Mouse (Mus musculus): ENCODE results near the gene Cdkn2aip.

Cdkn2aip gene

DNA sequence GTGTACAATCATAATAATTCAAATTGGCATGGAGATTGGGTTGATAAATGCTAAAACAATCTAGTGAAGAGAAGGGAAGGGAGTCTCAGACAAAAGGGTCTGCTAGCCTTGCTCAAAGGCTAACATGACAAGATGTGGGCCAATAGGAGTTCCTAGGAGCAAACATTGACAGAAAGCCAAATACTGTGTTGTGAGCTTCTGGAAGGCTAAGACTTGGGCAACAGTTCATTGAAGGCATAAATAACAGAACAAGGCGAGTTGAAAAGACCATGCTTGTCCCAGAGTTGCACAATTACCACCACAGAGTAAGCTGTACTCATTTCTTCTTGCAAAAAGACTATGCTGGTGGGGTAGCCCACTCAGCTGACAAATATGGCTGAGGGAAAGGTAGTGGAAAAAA lies 16.0 kb downstream of the Cdkn2aip start:
- in situ Hi-C loops (cut with MboI, MseI) = no loop called here

DNA sequence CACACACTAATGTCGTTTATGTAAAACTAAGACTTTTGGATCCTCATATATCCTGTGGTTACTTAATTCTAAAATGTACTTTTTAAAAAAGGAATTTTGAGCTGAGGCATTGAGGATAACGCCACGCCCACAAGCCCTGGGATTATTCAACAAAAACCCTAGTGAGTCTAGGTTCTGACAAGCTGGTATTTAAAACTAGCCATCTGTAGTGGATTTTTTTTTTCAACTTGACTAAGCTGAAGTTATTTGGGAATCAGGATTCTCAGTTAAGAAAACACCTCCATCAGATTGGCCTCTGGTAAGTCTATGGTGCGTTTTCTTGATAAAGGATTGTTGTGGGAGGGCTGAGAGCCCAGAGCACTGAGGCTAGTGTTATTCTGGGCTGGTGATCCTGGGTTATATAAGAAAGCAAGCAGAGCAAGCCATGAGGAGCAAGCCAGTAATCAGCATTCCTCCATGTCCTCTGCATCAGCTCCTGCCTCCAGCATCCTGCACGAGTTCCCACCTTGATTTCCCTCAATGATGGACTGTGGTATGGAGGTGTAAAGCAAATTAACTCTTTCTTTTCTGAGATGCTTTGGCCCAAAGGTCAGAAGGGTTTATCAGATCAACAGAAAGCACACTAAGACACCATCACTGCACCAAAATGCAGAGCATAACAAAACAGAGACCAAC lies 18.2 kb downstream of the Cdkn2aip start:
- in situ Hi-C loops (cut with MboI, MseI) = no loop called here

DNA sequence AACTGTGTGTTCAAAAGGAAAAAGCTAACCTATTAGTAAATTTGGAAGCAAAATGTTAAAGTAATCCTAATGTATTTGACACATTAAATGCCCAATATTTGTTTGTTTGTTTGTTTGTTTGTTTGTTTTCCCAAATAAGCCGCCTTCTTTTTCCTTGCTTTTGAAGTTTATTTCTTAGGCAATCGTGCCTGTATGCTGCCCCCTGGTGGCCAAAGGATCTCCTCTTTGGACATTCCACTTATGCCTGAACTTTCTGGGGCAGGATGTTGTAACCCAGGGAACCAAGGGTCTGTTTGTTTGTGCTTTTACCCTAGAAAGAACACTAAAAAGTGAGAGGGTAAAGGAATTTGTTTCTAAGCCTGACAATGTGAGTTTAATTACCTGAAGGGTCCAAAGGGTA lies 20.6 kb downstream of the Cdkn2aip start:
- in situ Hi-C loops (cut with MboI, MseI) = no loop called here

DNA sequence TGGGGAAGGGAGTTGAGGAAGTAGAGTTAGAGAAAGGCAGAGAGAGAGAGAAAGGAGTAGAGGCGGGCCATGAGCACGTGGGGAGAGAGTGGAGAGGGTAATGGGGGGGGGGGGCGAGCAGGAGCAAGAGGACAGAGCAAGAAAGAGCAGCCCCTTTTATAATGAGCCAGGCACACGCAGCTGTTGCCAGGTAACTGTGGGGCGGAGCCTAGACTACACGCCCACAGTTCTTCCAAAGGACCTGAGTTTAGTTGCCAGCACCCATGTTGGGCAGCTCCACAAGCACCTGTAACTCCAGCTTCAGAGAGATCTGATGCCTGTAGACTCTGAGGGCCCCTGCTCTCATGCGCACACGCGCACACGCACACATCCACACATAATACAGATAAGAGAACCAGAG lies 21.9 kb downstream of the Cdkn2aip start:
- in situ Hi-C loops (cut with MboI, MseI) = no loop called here

DNA sequence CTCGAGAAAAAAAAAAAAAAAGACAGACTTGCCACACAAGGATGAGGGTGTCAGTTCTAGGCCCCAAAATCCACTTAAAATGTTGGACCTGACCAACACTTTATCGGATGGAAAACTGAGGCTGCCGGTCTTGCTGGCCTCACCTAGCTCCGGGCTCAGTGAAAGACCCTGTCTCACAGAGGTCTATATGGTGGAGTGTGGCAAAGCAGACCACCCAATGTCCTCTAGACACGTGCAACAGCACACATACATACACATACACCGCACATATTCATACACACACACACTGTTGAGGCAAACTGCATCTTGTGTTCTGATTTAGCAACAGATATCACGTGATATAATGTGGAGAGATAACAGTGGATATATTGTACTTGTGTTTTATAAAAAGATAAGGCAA lies 22.4 kb downstream of the Cdkn2aip start:
- in situ Hi-C loops (cut with MboI, MseI) = no loop called here

DNA sequence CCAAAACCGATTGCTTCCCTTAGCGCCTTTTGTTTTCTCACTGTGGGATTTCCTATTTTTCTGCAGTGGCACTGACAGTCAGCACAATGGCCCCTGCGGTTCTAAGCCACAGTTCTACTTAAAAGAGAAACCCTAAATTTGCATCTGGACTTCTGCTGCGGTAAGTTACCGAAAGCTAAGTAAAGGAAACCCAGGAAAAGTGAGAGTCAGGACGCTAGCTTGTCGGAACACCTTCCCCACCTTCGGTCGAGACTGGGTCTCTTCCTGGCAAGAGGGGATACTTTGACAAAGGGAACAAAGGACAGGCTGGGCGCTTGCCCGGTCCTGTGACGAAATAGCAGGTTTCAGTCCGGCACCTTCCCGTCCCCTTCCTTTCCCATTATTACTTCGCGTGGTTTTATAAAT lies 23.1 kb downstream of the Cdkn2aip start:
- in situ Hi-C loops (cut with MboI, MseI) = no loop called here

DNA sequence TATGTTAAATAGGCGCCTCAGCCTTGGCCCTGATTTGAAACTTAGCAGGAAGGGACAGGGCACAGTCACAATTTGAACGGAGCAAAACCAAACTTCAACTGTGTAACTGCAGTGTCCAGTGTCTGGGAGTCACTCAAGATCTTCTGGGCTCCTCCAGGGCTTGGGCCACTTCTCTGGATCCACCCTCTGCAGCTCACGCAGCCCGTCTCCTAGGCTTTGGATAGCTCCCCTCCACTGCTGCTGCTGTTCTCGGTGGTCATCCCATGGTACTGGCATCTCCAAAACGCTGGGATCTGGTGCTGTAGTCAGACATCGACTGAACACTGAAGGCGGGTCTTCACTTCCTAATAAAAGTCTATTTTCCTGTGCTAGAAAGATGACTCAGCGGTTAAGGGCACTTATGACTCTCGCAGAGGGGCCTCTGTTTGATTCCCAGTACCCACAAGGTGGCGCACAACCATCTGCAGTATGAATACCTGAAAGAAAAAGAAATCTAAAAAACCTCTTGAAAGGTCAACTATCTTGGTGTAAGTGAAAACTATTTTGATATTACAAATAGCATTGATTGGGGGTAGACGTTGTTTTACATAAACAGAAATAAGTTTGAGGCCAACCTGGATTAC lies 23.9 kb downstream of the Cdkn2aip start:
- in situ Hi-C loops (cut with MboI, MseI) = loop anchor here (5.0 kb wide), 1 partner anchor 148 kb away; no protein-coding TSS in a partner anchor

DNA sequence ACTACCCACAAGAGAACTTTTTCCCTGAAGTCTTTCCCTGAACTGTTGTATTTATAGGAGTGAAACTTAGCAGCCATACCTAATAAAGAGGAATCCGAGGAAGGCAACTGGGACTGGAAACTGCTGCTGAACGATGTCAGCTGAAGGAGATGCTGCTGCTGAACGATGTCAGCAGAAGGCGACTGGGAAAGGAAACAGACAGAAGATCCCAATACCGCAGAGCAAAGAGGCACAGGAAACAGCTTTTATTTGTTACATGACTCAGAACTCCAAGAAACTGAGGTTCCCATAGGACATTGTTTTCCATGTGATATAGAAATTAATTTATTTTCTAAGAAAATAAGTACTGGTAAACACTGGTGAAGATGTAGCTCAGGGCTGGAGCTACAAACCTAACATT lies 29.3 kb downstream of the Cdkn2aip start:
- in situ Hi-C loops (cut with MboI, MseI) = no loop called here

DNA sequence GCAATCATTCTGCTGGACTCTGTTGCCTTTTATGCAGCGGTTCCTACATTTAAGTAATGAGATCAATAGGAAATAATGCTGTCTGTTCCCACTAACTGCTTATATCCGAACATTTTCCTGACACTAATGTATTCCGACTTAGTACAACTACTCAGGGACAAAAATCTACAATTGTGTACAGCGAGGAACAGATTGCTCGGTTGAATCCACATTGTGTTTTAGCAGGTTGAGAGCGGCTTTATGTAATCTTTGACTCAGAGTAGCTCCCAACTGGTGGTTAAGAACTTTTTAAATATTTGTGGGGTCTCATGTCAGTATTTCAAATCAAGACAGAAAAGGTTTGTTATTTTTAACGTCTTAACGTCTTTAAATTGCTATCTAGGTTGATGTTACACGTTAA lies 29.7 kb downstream of the Cdkn2aip start:
- in situ Hi-C loops (cut with MboI, MseI) = no loop called here

DNA sequence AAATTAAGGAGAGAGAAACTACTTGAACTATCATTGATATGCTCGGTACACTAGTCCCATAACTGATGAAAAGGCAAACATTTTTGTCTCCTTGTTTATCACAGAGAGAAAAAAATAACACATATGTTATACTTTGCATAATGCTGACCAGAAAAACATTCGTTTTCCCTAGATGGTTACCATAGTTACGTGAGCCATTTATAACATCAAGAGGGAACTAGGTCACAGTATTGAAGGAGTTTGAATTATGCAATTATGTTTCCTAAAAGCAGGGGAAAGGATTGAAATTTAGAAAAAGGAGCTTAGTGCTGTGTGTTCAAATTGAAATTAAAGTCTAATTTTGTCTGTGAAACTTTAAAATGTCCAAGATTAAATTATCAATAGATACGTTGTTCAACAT lies 33.4 kb downstream of the Cdkn2aip start:
- in situ Hi-C loops (cut with MboI, MseI) = no loop called here

DNA sequence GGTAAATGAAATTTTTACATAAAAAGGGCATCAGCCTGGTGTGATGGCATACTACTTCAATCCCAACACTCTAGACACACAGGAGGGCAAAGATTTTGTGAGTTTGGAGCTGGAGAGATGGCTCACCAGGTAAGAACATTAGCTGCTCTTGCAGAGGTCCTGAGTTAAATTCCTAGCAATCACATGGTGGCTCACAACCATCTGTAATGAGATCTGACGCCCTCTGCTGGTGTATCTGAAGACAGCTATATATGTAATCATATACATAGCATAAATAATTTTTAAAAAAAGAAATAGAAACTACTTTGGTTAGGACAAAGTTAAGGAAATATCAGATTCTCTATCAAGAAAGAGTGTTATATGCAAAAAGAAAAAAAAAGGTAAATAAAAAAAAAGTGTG lies 34.1 kb downstream of the Cdkn2aip start:
- in situ Hi-C loops (cut with MboI, MseI) = loop anchor here (5.0 kb wide), 1 partner anchor 33 kb away; the partner anchor contains the start of gene Cdkn2aip

DNA sequence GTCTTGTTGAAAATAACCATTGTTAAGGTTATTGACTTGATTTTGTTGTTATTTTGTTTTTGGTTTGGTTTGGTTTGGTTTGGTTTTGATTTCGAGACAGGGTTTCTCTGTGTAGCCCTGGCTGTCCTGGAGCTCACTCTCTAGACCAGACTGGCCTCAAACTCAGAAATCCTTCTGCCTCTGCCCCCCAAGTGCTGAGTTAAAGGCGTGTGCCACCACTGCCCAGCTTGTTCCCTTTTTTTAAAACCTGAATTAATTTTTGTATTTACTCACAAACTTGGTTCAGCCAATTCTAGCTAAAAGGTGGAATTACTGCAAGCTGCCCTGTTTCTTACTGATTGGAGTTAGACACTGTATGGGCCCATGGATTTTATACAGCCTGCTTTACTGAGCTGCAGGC lies 37.1 kb downstream of the Cdkn2aip start:
- in situ Hi-C loops (cut with MboI, MseI) = loop anchor here (5.0 kb wide), 1 partner anchor 36 kb away; the partner anchor contains the start of gene Cdkn2aip

DNA sequence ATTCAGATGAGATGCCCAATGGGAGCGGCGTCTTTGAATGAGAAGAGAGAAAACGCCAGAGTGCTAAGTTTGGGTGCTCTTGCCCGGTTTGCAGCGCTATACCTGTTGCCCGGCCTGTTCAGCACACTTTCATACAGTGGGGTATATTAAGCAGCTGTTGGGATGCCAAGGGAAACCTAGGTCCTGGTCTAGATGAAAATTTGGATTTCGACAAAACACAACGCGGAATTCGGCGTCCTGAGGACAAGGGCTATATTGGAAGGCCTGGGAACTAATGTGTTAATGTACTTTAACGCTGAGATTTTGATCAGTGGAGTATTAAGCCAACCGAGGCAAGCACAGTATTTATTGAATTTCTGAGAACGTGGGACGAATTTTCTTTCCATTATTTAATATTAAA lies 37.5 kb downstream of the Cdkn2aip start:
- in situ Hi-C loops (cut with MboI, MseI) = loop anchor here (5.0 kb wide), 1 partner anchor 36 kb away; the partner anchor contains the start of gene Cdkn2aip

DNA sequence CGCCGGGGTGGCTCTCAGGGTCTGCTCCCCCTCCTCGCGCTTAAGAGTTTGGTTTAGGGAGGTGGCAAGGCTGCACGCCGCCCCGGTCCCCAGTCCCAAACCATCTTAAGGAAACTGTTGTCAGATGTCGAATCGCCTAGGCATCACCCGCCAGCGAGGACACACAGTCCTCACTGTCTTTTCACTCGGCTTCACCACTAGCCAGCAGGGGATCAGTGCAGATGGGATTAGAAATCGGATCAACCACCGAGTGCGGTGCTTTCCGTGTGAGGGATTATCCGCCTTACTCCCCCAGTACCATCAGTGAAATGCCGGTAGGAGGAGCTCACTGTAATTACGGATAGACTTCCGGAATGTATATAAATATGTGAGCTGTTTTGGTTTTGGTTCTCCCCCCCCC lies 37.9 kb downstream of the Cdkn2aip start:
- in situ Hi-C loops (cut with MboI, MseI) = loop anchor here (5.0 kb wide), 1 partner anchor 37 kb away; the partner anchor contains the start of gene Cdkn2aip

DNA sequence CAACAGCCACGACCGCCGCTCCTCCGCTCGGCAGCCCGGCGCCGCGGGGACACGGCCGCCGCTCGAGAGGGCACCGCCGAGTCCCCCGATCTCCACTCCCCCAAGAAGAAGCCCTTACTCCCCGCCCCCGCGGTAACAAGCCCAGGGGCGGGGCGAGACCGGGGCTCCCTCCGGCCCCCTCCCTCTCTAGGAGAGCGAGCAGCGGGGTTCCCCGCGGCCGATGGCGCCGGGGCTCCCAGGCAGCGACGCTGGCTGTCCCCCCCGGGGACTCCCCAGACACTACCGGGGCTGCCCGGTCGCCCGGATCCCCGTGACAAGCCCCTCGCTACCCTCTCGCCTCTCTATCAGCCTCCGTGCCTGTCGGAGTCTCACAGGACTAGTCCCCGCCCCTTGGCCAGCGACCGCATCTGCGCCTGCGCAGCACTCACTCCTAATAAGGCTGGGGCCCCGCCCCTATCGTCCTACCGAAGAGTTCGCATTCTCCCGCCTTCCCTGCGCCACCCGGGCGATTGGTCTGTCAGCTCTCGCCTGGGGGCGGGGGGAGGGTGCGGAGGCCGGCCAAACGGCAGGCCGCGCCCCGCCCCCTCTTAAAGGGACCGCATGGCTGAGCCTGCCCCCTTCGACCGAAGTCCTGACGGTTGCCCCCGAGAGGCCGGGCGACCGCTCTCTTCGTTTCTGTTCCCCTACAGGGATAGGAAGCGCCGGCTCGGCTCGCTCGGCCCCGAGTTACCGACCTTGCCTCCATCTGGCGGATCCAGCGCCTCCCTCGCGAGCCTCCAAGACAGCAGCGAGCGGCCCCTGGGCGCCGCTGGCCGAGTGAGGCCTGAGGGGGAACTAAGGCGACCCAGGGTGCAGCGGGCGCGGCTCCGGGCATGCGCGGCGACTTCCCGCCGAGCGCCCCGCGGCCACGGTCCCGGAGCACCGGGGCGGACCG lies 38.7 kb downstream of the Cdkn2aip start, which contains the start of gene Ing2:
TSS of gene Ing2 (minus strand) at position 780 of the 934 bp plus-strand sequence.
- in situ Hi-C loops (cut with MboI, MseI) = loop anchor here (5.0 kb wide), 1 partner anchor 37 kb away; the partner anchor contains the start of gene Cdkn2aip

DNA sequence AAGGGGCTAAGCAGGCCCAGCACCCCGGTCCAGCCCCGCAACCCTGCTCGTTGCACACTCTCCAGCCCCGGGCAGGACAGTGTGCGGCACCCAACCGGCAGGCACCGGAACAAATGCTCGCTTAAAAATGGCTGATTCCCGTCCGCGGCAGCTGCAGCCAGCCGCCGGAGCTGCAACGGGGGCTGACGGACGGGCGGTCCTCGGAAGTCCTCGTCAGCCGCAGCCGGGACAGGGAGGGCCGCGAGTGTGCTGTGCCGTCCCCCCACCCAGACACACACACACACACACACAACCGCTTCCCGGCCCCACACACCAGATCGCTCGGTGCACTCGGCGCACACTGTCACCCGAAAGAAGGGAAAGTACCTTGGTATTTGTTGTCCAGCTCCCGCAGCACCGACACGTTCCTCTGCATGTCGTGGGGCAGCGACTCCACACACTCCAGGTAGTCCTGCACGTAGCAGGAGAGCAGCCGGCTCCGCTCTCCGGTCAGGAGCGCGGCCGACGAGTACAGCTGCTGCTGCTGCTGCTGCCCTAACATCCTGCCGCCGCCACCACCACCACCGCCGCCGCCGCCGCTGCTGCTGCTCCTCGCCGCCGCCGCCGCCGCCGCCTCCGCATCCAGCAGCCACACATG lies 39.5 kb downstream of the Cdkn2aip start:
- in situ Hi-C loops (cut with MboI, MseI) = no loop called here

DNA sequence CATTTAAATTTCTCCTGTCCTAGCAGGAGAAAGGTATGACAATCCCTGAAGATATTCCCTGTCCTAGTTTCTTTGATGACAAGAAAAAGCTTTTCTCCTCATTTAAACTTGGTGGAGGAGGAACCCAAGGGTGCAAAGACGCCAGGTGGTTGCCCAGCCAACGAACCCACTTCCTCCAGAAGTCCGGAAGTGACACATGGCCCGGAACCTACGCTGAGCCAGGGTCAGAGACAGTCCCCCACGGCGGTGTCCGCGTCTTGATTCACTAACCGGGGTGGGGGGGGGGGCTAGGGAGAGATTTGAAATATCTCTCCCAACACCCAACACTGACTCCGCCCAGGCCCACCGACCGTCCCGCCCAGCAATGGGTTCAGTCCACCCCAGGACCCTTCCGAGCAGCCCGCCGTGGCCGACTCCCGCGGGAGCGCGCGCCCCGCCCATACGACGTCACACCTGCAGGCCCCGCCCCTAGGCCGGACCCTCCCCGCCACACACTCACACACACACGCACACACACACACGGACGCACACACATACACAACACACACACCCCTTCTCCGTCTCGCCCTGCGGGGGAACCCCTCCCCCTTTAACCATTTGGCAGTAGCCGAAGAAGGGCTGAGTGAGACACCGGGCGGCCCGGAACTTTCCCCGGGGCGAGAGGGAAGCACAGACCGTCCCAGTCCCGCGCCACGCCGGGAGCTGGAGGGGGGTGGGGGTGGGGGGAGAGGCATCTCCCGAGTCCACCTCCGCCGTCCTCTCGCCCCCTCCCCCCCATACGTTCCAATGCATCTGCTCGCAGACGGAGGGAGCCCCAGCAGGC lies 40.2 kb downstream of the Cdkn2aip start:
- in situ Hi-C loops (cut with MboI, MseI) = no loop called here

DNA sequence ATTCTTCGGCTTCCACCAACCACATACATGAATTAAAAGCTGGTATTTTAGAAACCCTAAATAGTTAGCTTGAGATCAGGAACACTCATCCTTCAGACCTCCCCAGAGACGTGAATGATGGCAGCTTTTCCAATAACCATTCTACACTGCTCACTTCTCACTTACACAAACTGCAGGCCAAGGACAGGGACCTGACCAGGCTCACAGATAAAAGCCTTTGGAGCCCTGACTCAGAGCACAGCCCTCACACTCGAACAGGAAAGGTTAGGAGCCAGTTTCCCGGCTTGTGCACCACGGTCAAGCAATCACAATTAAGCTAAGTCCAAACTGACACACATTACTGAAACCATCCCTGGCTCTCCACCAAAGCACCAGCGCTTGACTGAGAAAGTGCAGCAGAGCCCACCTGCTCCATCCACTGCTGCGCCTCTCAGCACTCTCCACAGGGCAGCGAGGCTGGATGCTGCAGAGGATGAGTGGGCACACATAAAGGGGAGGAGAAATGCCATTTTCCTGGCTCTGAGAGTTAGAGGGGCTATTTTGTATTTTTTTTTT lies 49.4 kb downstream of the Cdkn2aip start:
- in situ Hi-C loops (cut with MboI, MseI) = no loop called here

DNA sequence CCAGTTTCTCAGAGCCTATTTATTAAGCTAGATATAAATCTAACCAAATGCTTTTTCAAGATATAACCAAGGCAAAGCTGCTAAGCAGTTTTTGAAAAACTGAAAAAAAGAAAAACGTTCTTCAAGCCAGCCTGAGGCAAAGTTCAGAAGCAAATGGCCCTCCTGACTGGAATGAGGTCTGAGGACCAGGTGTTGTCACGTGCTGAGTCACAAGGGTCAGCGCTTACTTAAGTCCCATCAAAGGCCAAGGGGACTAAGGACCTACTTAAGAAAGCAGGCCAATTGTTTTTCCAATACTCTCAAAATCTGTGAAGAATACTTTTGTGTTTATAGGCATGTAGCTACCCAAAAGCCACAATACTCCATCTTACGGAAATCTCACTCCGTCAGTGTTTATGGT lies 50.5 kb downstream of the Cdkn2aip start:
- in situ Hi-C loops (cut with MboI, MseI) = no loop called here

DNA sequence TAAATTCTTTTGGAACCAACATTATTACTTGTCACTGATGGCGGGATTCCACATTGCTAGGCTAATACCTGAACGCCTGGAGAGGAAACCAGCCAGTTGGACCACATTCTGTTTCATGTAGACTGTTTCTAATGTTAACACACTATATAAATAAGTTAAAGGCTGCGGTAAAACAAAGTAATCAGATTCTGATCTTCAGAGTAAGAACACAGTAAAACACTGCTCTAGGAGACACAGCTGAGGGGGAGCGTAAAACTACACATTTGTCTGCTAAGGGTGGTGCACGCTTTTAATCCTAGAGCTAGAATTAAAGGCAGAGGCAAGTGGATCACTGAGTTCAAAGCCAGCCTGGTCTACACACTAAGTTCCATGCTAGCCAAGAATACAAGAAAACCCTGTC lies 51.0 kb downstream of the Cdkn2aip start:
- in situ Hi-C loops (cut with MboI, MseI) = no loop called here

Data from regulatory T cell (primary cell).